Mouse (Mus musculus) thymus, postnatal 25 days (tissue): ENCODE measurements around the gene Atp5d.

ENCODE experiments used
- DNase-seq: peaks from one replicate; pipeline ENCODE4 v3.0.0; 2022

The Atp5d gene

GRCm38 (mm10) chr10:80117736-80118135 is 20.7 kb upstream of the Atp5d start:
- peak; percentile 29 for DNase-seq

DNA sequence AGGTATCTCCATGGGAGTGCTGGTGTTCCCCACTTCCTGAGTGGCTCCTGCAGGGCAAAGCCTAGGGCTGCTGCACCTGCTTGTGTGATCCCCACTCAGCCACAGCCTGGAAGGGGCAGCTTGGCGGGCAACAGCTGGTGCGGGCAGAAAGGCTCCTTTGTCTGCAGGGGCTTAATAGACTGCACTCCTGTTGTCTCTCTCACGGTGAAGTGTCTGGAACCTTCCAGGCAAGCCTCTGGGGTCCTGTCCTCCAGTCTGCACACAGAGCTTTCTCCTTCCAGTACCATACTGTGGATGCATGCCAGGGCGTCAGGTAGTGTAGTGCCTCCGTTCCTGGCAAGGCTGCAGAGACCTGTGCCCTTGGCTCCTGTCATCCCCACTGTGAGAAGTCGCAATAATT is 19.9 kb upstream of the Atp5d start:
- DNase-seq = no peak

DNA sequence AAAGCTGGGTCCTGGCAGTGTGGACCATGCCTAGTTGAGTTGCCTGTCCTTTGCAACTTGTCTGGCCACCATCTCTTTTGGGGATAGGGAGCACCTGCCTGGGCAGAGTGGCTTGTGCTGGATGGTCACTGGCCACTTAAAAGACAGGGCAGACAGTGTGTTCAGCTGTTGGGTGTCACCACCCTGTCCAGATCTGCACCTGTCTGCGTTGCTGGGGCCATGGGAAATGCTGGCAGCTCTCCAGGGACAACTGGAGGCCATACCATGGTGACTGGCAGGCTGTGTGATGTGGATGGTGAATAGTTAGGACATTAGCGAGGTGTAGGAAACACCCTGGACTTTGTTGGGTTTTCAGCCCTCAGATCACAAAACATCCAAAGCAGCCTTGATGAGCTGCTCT is 18.3 kb upstream of the Atp5d start:
- DNase-seq = no peak

DNA sequence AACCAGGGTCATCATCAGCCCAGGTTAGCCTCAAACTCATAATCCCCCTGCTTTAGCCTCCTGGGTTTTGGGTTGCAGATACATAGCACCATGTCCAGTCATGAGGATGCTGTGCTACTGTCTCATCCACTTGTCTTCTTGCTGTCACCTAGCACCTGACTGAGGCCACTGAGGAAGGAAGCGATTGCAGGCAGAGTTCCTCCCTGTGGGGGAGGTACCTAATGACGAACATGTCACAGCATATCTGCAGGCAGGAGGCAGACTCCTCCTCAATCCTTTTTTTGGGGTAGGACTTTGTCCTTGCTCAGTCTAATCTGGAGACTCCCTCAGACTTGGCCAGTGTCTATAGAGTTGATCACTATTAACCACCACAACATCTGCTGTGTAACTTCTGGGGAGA is 16.8 kb upstream of the Atp5d start:
- no peak for DNase-seq

DNA sequence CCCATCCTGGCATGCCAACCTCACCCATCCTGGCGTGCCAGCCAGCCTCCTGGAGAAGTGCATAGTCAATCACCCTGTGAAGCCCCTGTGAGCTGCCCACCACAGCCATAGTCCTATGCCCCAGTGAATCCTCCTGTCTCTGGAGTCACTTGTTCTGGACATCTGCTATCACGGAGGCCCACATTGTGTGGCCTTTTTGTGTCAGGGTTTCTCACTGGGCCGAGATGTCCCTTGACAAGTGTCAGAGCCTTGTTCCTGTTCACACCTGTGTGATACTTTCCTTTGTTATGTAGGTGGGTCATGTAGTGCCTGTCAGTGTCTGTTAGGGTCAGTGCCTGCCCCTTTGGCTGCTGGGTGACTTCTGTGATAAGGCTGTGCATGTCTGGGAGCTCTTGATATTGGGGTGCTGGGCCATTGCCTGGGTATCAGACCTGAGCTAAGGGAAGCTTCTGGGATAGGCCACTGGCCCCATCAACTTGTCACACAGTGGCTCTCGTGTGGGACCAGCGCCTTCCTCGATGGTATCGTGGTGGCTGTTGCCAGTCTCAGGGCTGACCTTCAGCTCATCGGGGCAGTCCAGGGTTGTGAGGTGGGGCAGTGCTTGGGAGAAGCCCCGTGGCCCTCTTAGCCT is 14.4 kb upstream of the Atp5d start:
- no peak for DNase-seq

- DNase-seq = no peak
These were observed 10.5 kb upstream of the Atp5d start for GRCm38 (mm10) chr10:80127920-80128319.

GRCm38 (mm10) chr10:80129846-80130245 is 8.6 kb upstream of the Atp5d start:
- DNase-seq = no peak

DNA sequence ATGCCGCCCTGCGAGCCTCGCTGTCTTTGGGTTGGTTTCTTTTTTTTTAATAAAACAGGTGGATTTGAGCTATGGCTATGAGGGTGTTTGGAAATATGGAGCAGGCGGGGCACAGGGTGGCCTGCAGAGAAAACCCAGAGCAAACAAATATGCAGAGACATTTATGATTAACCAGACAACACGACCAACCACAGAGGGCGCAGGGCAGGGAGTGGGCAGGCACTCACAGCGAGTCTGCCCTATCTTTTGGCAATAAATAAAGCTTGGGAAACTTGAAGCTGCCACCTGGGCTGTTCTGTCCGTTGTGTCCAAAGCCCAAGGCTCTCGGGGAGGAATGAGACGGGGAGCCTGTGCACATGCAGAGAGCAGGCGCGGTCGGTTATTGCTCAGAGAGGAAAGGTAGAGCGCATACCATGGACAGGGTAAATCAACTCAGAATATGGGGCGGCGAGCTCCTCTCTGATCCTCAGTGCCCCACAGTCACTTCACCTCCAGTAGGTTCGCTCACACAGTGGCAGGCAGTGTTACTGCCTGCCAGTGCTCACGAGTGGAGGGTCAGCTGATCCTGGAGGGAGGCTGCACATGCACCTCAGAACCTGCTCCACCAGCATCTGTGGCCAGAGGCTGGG is 7.9 kb upstream of the Atp5d start:
- no peak for DNase-seq

DNA sequence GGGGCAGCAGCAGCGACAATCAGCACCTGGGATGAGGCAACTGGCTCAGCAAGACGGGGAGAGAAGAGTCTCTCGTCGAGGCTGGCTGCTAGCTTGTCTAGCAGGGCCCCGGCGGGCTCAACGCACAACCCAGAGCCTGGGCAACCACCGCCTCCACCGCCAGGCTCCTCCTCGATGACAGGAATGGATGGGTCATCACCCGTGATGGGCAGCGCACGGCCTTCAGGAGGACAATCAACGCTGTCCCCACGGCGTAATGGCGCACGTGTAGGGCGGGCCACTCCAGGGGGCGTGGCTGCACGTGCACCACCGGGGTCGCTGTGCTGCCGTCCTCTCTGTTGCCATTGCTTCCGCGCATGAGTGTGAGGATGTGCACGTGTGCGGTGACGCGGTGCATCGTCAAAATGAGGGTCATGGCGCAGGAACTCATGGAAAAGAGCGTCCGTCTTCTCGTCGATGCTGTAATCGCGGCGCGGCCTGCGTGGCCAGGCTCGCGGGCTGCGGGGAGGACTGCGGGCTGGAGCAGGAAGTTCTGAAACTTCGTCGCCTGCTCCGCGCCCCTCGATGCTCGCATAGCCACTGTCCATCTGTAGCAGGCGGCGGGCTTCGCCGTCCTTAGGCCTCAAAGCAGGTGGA is 7.0 kb upstream of the Atp5d start:
- DNase-seq = no peak

GRCm38 (mm10) chr10:80131952-80132350 is 6.5 kb upstream of the Atp5d start:
- no peak for DNase-seq

DNA sequence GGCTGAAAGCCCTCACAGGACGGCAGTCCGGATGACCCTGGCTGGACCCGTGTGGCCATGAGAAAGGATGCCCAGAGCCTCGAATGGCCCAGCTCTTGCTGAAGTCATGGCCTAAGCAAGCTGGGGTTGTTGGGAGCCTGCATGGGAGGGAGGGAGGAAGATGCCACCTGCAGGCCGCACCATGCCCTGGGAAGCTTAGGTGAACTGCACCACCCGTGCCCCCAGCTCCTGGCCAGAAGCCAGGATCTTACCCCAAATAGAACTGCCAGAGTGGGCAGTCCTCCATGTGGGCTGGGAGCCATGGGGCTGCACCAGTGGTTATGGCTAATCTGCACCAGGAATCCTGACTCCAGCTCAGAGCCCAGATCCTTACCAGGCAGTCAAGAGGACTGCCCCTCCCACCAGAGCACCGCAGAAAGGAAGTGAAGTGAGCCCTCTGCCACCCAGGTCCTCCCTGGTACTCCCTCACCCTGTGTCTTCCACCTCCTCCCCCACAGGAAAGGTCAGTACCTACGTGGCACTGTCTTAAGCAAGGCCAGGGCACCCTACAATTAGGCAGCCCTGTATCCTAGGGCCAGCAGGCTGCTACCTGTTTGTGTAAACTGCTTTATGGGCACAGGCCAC is 5.1 kb upstream of the Atp5d start:
- peak; percentile 41 for DNase-seq

GRCm38 (mm10) chr10:80134421-80134820 is 4.0 kb upstream of the Atp5d start:
- no peak for DNase-seq

DNA sequence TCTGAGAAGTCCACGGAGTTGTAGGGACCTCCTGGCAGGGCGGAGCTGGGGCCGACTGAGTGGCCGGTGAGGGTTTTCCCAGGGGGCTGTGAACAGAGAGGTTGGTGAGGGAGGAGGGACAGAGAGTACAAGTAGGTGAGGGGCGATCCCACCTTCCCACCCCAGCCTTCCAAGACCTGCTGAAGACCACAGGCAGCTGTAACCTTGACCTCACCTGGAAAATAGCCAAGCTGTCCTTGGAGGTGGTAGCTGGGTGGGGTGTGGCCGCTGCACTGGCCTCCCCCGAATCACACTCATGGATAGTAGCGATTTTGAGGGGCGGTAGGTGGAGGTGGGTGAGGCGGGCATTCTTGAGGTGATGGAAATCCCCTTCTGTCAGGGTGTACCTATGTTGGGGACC is 3.3 kb upstream of the Atp5d start:
- no peak for DNase-seq

GRCm38 (mm10) chr10:80135641-80136040 is 2.8 kb upstream of the Atp5d start:
- no peak for DNase-seq

DNA sequence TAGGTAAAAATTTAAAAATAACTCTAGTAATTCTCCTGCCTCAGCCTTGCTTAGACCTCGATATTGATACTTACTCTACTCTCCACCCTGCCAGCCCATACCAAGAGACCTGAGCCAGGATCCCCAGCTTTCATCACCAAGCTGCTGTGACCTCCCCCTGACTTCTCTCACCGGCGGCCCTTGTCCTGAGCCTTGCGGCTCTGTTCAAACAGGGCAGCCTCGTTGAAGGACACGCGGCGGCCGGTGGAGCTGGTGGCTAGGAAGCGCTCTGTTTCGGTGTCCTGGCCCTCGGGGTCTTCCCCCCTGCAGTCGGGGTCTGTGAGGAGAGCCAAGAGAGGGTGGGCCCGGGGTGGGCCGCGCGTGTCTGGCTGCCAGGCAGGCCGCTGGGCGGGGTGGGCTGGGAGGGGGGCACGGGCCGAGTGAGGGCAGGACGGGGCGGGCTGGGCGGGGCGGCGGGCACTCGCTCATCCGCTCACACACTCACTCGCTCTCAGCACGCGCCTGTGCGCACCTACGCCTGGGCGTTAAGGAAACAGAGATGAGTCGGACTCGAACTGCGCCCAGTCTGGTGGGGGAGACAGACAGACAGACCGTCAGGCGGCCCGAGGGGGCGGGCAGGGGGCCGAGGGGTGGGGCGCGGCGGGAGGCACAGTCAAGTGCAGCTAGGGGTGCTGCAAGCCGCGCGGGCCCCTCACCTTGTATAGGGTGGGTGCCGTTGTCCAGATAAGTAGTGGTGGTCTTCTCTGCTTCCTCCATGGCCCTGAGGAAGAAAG is 2.1 kb upstream of the Atp5d start:
- no peak for DNase-seq

- DNase-seq = peak; percentile 30
These were observed 1.3 kb upstream of the Atp5d start for GRCm38 (mm10) chr10:80136952-80137625.

GRCm38 (mm10) chr10:80137626-80138552 is 543 bp upstream of the Atp5d start:
- DNase-seq = peak; percentile 31

- DNase-seq = no peak
These were observed 975 bp downstream of the Atp5d start for GRCm38 (mm10) chr10:80139439-80139775.

DNA sequence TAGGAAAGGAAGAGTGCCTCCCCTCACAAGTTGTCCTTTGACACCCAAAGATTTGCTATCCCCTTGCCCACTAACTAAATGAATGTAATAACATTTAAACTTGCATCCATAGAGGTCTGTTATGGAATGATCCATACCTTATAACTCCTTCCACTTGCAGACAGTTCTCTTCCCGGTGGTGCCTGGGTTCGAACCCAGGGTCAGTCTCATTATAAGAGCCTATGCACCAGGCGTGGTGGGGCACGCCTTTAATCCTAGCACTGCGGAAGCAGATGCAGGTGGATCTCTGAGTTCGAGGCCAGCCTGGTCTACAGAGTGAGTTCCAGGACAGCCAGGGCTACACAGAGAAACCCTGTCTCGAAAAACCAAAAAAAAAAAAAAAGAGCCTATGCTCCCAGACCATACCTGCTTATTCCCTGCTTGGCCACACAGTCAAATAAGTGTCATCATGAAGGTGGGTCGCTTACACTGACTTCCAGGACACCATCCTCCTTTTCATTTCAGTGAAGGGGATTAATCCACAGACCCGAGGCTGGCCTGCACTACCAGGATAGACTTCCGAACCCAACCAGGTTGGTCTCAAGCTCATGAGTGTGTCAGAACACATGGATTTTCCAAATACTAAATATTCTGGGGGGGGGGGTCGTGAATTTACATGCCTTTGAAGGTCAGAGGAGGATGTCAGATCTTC is 1.7 kb downstream of the Atp5d start:
- DNase-seq = no peak

GRCm38 (mm10) chr10:80140666-80141035 is 2.2 kb downstream of the Atp5d start, which contains the start of gene Cbarp:
Cbarp (minus strand) TSS chr10:80140835.
- DNase-seq = no peak

- DNase-seq = peak; percentile 96
These were observed 2.8 kb downstream of the Atp5d start for GRCm38 (mm10) chr10:80141243-80141642.
